Mouse (Mus musculus): ENCODE measurements around the gene Cyp1a2.

- TF ChIP-seq MAFK (IDR thresholded peaks at IDR 0.05; ENCODE audit: insufficient read depth, low read depth, low read length) (no peak), ZC3H11A (IDR thresholded peaks at IDR 0.05; ENCODE audit: borderline replicate concordance, low read depth, low read length) (no peak), CHD2 (IDR thresholded peaks at IDR 0.05; ENCODE audit: low read depth, low read length) (no peak), ZNF384 (IDR thresholded peaks at IDR 0.05; ENCODE audit: low read depth, low read length) (no peak)
Observed at GRCm38 (mm10) chr9:57708068-57708719, 24.7 kb upstream of the Cyp1a2 start, which contains the start of gene Edc3.
